Mouse (Mus musculus) lung, embryonic 15.5 days (tissue): ENCODE data around the gene Dpep3. TPM values are rescaled to one million over a fixed set of nuclear protein-coding genes. Genes with fewer than 3 reads are reported as not detected.

ENCODE experiments used
- ATAC-seq: fragments of 200-750 bp; cut with Nextera tagmentation; 2 replicates; pipeline ENCODE4 v1.8.0; 2017; ENCODE audit warnings: moderate number of reproducible peaks, borderline replicate concordance; ENCODE audit not compliant: low FRiP score, low TSS enrichment; ENCODE audit errors: extremely low read depth
- H3K27ac ChIP-seq: fragments of 300-500 bp; sonication (generic); 2 replicates; pipeline ENCODE4 v1.5.1; 2015; ENCODE audit warnings: moderate library complexity, mild to moderate bottlenecking, inconsistent platforms
- H3K27me3 ChIP-seq: fragments of 300-500 bp; sonication (generic); 2 replicates; pipeline ENCODE4 v1.6.1; 2015; ENCODE audit warnings: inconsistent platforms
- H3K36me3 ChIP-seq: fragments of 300-500 bp; sonication (generic); 2 replicates; pipeline ENCODE4 v1.6.1; 2015; ENCODE audit warnings: inconsistent platforms
- H3K4me1 ChIP-seq: fragments of 300-500 bp; sonication (generic); 2 replicates; pipeline ENCODE4 v1.6.1; 2015; ENCODE audit warnings: inconsistent platforms
- H3K4me2 ChIP-seq: fragments of 300-500 bp; sonication (generic); 2 replicates; pipeline ENCODE4 v1.6.1; 2015; ENCODE audit warnings: inconsistent platforms, mild to moderate bottlenecking, moderate library complexity
- H3K4me3 ChIP-seq: fragments of 300-500 bp; sonication (generic); 2 replicates; pipeline ENCODE4 v1.5.1; 2015; ENCODE audit warnings: mild to moderate bottlenecking, inconsistent platforms
- H3K9ac ChIP-seq: fragments of 300-500 bp; sonication (generic); 2 replicates; pipeline ENCODE4 v1.6.1; 2015; ENCODE audit warnings: inconsistent platforms
- H3K9me3 ChIP-seq: fragments of 300-500 bp; sonication (generic); 2 replicates; pipeline ENCODE4 v1.6.1; 2016; ENCODE audit warnings: inconsistent platforms
- WGBS: fragments of 180-500 bp; shearing (Covaris S2); methylation state at CpG from one replicate; pipeline ENCODE4 v1.1.7; 2015; 5-methylcytosine and 5-hydroxymethylcytosine counted together
- microRNA-seq: library from miRNA; unstranded; fragments of <30 nt; microRNA quantifications from one replicate; pipeline ENCODE4, GENCODE M21; 2016
- polyA plus RNA-seq: library from polyadenylated mRNA; unstranded; fragments of >200 nt; fragmentation: Nextera tagmentation; extraction: Ambion mirVana; gene quantifications from 2 replicates; pipeline ENCODE4 v1.2.1, GENCODE M21; 2015

The Dpep3 gene
- polyA plus RNA-seq, 1 experiment from 2014 or later: not detected

GRCm38 (mm10) chr8:105932525-105932924, 46.7 kb downstream of the Dpep3 start:
- no peak for ATAC-seq
- no peak overlapping the region for H3K27ac ChIP-seq
- H3K27me3 ChIP-seq: no peaks in the 10 kb centered on the region
- H3K4me2 ChIP-seq: no peak overlapping the region
- H3K4me3 ChIP-seq: no peak overlapping the region
- peaks cover 9% of the 10 kb centered on the region for H3K36me3 ChIP-seq
- H3K9ac ChIP-seq: no peak overlapping the region
- H3K9me3 ChIP-seq: no peaks in the 10 kb centered on the region
- WGBS: 86% methylated on average over 11 of the region's 11 CpGs
- H3K4me1 ChIP-seq: peaks cover 9% of the 10 kb centered on the region; the same call in 1 of the 2 replicates

- 92% methylated on average over 3 of the region's 3 CpGs for WGBS
- H3K9ac ChIP-seq: no peak overlapping the region
- H3K4me2 ChIP-seq: no peak overlapping the region
- H3K9me3 ChIP-seq: no peaks in the 10 kb centered on the region
- H3K27ac ChIP-seq: no peak overlapping the region
- H3K27me3 ChIP-seq: no peaks in the 10 kb centered on the region
- no peak overlapping the region for H3K4me3 ChIP-seq
- peaks cover 9% of the 10 kb centered on the region for H3K36me3 ChIP-seq
- H3K4me1 ChIP-seq: peaks cover 4% of the 10 kb centered on the region; the same call in 1 of the 2 replicates
- no peak for ATAC-seq
Measured at GRCm38 (mm10) chr8:105931271-105931670, 48.0 kb downstream of the Dpep3 start.

GRCm38 (mm10) chr8:105930602-105931001, 48.6 kb downstream of the Dpep3 start:
- Histone ChIP-seq H3K4me1 (no peaks in the 10 kb centered on the region), H3K9me3 (no peaks in the 10 kb centered on the region), H3K4me2 (no peak overlapping the region), H3K4me3 (no peak overlapping the region), H3K36me3 (peaks cover 9% of the 10 kb centered on the region), H3K27me3 (no peaks in the 10 kb centered on the region), H3K27ac (no peak overlapping the region), H3K9ac (no peak overlapping the region)
- WGBS: 17% methylated on average over 8 of the region's 8 CpGs
- no peak; the same call in 1 of the 2 replicates for ATAC-seq

- Histone ChIP-seq H3K4me2 (no peak overlapping the region), H3K36me3 (peaks cover 12% of the 10 kb centered on the region), H3K9ac (no peak overlapping the region), H3K9me3 (no peaks in the 10 kb centered on the region), H3K4me1 (no peaks in the 10 kb centered on the region), H3K27ac (no peak overlapping the region), H3K4me3 (no peak overlapping the region), H3K27me3 (no peaks in the 10 kb centered on the region)
- 60% methylated on average over 3 of the region's 3 CpGs for WGBS
- no peak for ATAC-seq
Measured at GRCm38 (mm10) chr8:105925123-105925522, 54.1 kb downstream of the Dpep3 start.

Small RNA genes within 50 kb of the gene (microRNA-seq; reads per million reads assigned to microRNA genes)
- gene Mir7074: not detected

Other genes with a start within 250 kb of the Dpep3 start
- 22.5 and 23.5 TPM in 2 replicates for gene Gfod2, start 220.8 kb downstream of the Dpep3 start, polyA plus RNA-seq
- 9.9 and 12.0 TPM in 2 replicates for gene Ranbp10, start 152.1 kb downstream of the Dpep3 start, polyA plus RNA-seq
- 1.3 and 1.5 TPM in 2 replicates for gene Tsnaxip1, start 151.7 kb downstream of the Dpep3 start, polyA plus RNA-seq
- 45.2 and 45.4 TPM in 2 replicates for gene Cenpt, start 126.2 kb downstream of the Dpep3 start, polyA plus RNA-seq
- gene Thap11, start 124.3 kb downstream of the Dpep3 start, polyA plus RNA-seq: 67.9 and 68.2 TPM in 2 replicates
- gene Nutf2, start 118.8 kb downstream of the Dpep3 start, polyA plus RNA-seq: 231 and 277 TPM in 2 replicates
- 46.5 and 50.6 TPM in 2 replicates for gene Edc4, start 98.5 kb downstream of the Dpep3 start, polyA plus RNA-seq
- 0.77 and 0.93 TPM in 2 replicates for gene Nrn1l, start 85.9 kb downstream of the Dpep3 start, polyA plus RNA-seq
- gene Pskh1, start 79.0 kb downstream of the Dpep3 start, polyA plus RNA-seq: 32.0 and 33.0 TPM in 2 replicates
- gene Ctrl, start 45.6 kb downstream of the Dpep3 start, polyA plus RNA-seq: 0.86 and 1.0 TPM in 2 replicates
- 43.9 and 51.7 TPM in 2 replicates for gene Psmb10, start 41.0 kb downstream of the Dpep3 start, polyA plus RNA-seq
- gene Lcat, start 36.0 kb downstream of the Dpep3 start, polyA plus RNA-seq: 1.2 and 1.9 TPM in 2 replicates
- 37.1 and 37.7 TPM in 2 replicates for gene Slc12a4, start 13.3 kb downstream of the Dpep3 start, polyA plus RNA-seq
- 19.9 and 20.9 TPM in 2 replicates for gene Dus2, start 11.9 kb upstream of the Dpep3 start, polyA plus RNA-seq
- 0.24 TPM in 1 of 2 replicates, not detected in the other for gene Dpep2nb, start 26.5 kb upstream of the Dpep3 start, polyA plus RNA-seq
- 16.6 and 17.3 TPM in 2 replicates for gene Ddx28, start 32.5 kb upstream of the Dpep3 start, polyA plus RNA-seq
- gene Nfatc3, start 79.4 kb upstream of the Dpep3 start, polyA plus RNA-seq: 6.6 and 8.2 TPM in 2 replicates
- 43.6 and 44.1 TPM in 2 replicates for gene Esrp2, start 157.5 kb upstream of the Dpep3 start, polyA plus RNA-seq
- gene Pla2g15, start 171.0 kb upstream of the Dpep3 start, polyA plus RNA-seq: 12.7 and 13.7 TPM in 2 replicates
- 50.8 and 57.6 TPM in 2 replicates for gene Slc7a6, start 189.4 kb upstream of the Dpep3 start, polyA plus RNA-seq
- gene Slc7a6os, start 231.5 kb upstream of the Dpep3 start, polyA plus RNA-seq: 33.4 and 36.0 TPM in 2 replicates
- gene Prmt7, start 231.5 kb upstream of the Dpep3 start, polyA plus RNA-seq: 46.3 and 46.5 TPM in 2 replicates